Mouse (Mus musculus): Measurements from ENCODE around the gene Mamstr. TPM values are rescaled to one million over a fixed set of nuclear protein-coding genes. Genes with fewer than 3 reads are reported as not detected.

Mamstr gene
- polyA plus RNA-seq, 1 experiment from 2014 or later = 8.1 TPM

GRCm38 (mm10) chr7:45683396-45684050 lies 43.7 kb downstream of the Mamstr start, which contains the start of gene Ntn5:
Gene Ntn5 (plus strand): TSS chr7:45684022.
- TF ChIP-seq CTCF (IDR thresholded peaks at IDR 0.05; ENCODE audit: low read depth) = no peak
- Histone ChIP-seq H3K27me3 (ENCODE audit: insufficient read depth, low read length) (no peaks in the 10 kb centered on the region), H3K4me3 (ENCODE audit: low read depth, low read length) (no peak within 1 kb of the TSS), H3K27ac (ENCODE audit: low read depth) (no peak within 1 kb of the TSS), H3K9ac (no peak within 1 kb of the TSS; the same call in 1 of the 2 replicates), H3K9me3 (ENCODE audit: low read depth, low read length) (no peaks in the 10 kb centered on the region), H3K4me1 (ENCODE audit: insufficient read depth) (peaks cover 7% of the 10 kb centered on the region; the same call in 1 of the 2 replicates), H3K36me3 (ENCODE audit: insufficient read depth) (no peaks in the 10 kb centered on the region), H3K4me2 (no peak within 1 kb of the TSS)
- 72% methylated on average over 7 of the region's 7 CpGs for WGBS
- ATAC-seq (ENCODE audit: insufficient read depth) (no peak), DNase-seq (no peak)

- H3K4me2 ChIP-seq = no peak overlapping the region
- H3K9ac ChIP-seq = no peak overlapping the region
- H3K36me3 ChIP-seq (ENCODE audit: insufficient read depth) = no peaks in the 10 kb centered on the region
- H3K27me3 ChIP-seq (ENCODE audit: insufficient read depth, low read length) = no peaks in the 10 kb centered on the region
- no peaks in the 10 kb centered on the region for H3K9me3 ChIP-seq (ENCODE audit: low read depth, low read length)
- no peak for ATAC-seq (ENCODE audit: insufficient read depth)
- no peak overlapping the region for H3K4me3 ChIP-seq (ENCODE audit: low read depth, low read length)
- no peak for DNase-seq
- H3K4me1 ChIP-seq (ENCODE audit: insufficient read depth) = peaks cover 7% of the 10 kb centered on the region; the same call in 1 of the 2 replicates
- WGBS = 26% methylated on average over 10 of the region's 10 CpGs
- H3K27ac ChIP-seq (ENCODE audit: low read depth) = no peak overlapping the region
- TF ChIP-seq CTCF (IDR thresholded peaks at IDR 0.05; ENCODE audit: low read depth) = no peak
Measured at GRCm38 (mm10) chr7:45685811-45686210, 46.0 kb downstream of the Mamstr start.

DNA sequence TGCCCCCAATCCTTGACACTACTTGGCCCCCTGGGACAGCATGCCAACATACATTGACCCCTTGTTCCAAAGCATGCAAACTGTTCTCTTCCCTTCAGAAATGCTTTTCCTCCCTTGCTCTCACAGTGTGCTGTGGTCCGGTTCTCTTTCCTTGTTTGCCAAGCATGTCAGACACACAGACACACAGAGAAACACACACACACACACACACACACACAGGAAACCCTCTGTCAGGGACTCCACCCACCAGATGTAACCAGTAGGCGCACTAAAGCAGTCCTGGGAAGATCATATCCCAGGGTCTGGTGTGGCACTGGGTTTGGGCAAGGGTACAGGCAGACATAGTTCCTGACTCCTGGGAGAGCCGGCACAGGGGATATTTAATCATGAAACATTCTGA lies 47.1 kb downstream of the Mamstr start:
- Histone ChIP-seq H3K36me3 (ENCODE audit: insufficient read depth) (no peaks in the 10 kb centered on the region), H3K27ac (ENCODE audit: low read depth) (no peak overlapping the region), H3K4me2 (no peak overlapping the region), H3K9me3 (ENCODE audit: low read depth, low read length) (no peaks in the 10 kb centered on the region), H3K9ac (no peak overlapping the region), H3K4me3 (ENCODE audit: low read depth, low read length) (no peak overlapping the region), H3K27me3 (ENCODE audit: insufficient read depth, low read length) (no peaks in the 10 kb centered on the region), H3K4me1 (ENCODE audit: insufficient read depth) (peaks cover 7% of the 10 kb centered on the region; the same call in 1 of the 2 replicates)
- TF ChIP-seq CTCF (IDR thresholded peaks at IDR 0.05; ENCODE audit: low read depth) = no peak
- ATAC-seq (ENCODE audit: insufficient read depth) (no peak), DNase-seq (no peak)
- WGBS = 52% methylated on average over 3 of the region's 3 CpGs

DNA sequence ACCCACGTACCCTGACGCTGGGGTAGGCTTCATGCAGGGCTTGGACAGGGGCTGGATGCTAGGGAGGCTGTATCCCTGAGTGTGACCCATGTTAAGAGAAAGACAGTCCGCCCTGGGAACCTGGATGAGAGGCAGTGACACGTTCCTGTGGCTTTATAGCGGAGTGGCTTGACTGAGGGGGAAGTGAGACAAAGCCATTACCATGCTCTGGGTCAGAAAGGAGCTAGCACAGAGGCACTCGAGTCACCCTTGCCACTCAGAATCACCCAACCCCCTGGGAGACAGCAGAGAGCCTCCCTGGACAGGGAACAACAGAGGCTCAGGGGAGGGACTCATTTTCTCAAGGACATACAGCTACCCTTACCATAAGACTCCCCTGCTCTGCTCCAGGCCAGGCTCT lies 49.3 kb downstream of the Mamstr start:
- 56% methylated on average over 6 of the region's 6 CpGs for WGBS
- H3K27ac ChIP-seq (ENCODE audit: low read depth) = no peak overlapping the region

GRCm38 (mm10) chr7:45689800-45690199 lies 50.0 kb downstream of the Mamstr start:
- Histone ChIP-seq H3K4me2 (no peak overlapping the region), H3K27me3 (ENCODE audit: insufficient read depth, low read length) (no peaks in the 10 kb centered on the region), H3K9ac (no peak overlapping the region), H3K4me3 (ENCODE audit: low read depth, low read length) (no peak overlapping the region), H3K4me1 (ENCODE audit: insufficient read depth) (no peaks in the 10 kb centered on the region), H3K36me3 (ENCODE audit: insufficient read depth) (no peaks in the 10 kb centered on the region), H3K27ac (ENCODE audit: low read depth) (no peak overlapping the region), H3K9me3 (ENCODE audit: low read depth, low read length) (no peaks in the 10 kb centered on the region)
- ATAC-seq (ENCODE audit: insufficient read depth) (no peak), DNase-seq (no peak)
- 53% methylated on average over 11 of the region's 11 CpGs for WGBS
- TF ChIP-seq CTCF (IDR thresholded peaks at IDR 0.05; ENCODE audit: low read depth) = no peak

More for the DNA sequence above, 49.3 kb downstream of the Mamstr start:
- H3K9ac ChIP-seq = no peak overlapping the region
- H3K36me3 ChIP-seq (ENCODE audit: insufficient read depth) = no peaks in the 10 kb centered on the region
- no peaks in the 10 kb centered on the region for H3K4me1 ChIP-seq (ENCODE audit: insufficient read depth)
- no peak overlapping the region for H3K4me3 ChIP-seq (ENCODE audit: low read depth, low read length)
- no peak for TF ChIP-seq CTCF (IDR thresholded peaks at IDR 0.05; ENCODE audit: low read depth)
- ATAC-seq (ENCODE audit: insufficient read depth) = no peak
- H3K4me2 ChIP-seq = no peak overlapping the region
- no peaks in the 10 kb centered on the region for H3K27me3 ChIP-seq (ENCODE audit: insufficient read depth, low read length)
- H3K9me3 ChIP-seq (ENCODE audit: low read depth, low read length) = no peaks in the 10 kb centered on the region
- no peak for DNase-seq

DNA sequence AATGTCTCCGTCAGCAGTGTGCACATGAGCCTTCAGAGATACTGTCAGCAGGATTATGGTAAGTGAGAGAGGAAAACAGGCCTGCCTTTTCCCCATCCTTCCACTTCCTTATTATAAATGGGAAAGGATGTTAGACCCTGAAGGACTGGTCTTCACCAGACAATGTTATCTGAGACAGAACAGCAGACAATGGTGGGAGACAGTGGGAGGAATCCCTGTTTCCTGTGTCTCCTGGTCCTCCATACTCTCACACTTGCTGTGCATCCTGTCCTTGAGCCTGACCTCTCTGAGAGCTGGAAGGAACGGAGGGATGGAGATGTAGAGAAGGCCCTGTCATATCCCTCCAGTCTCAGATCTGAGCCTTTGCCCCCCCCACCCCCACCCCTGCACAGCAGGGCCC lies 52.6 kb downstream of the Mamstr start:
- TF ChIP-seq CTCF (IDR thresholded peaks at IDR 0.05; ENCODE audit: low read depth) = no peak
- ATAC-seq (ENCODE audit: insufficient read depth) (no peak), DNase-seq (no peak)
- Histone ChIP-seq H3K4me1 (ENCODE audit: insufficient read depth) (no peaks in the 10 kb centered on the region), H3K9me3 (ENCODE audit: low read depth, low read length) (no peaks in the 10 kb centered on the region), H3K27ac (ENCODE audit: low read depth) (no peak overlapping the region), H3K9ac (no peak overlapping the region), H3K4me2 (no peak overlapping the region), H3K4me3 (ENCODE audit: low read depth, low read length) (no peak overlapping the region), H3K36me3 (ENCODE audit: insufficient read depth) (no peaks in the 10 kb centered on the region), H3K27me3 (ENCODE audit: insufficient read depth, low read length) (no peaks in the 10 kb centered on the region)
- 63% methylated on average over 2 of the region's 2 CpGs for WGBS

DNA sequence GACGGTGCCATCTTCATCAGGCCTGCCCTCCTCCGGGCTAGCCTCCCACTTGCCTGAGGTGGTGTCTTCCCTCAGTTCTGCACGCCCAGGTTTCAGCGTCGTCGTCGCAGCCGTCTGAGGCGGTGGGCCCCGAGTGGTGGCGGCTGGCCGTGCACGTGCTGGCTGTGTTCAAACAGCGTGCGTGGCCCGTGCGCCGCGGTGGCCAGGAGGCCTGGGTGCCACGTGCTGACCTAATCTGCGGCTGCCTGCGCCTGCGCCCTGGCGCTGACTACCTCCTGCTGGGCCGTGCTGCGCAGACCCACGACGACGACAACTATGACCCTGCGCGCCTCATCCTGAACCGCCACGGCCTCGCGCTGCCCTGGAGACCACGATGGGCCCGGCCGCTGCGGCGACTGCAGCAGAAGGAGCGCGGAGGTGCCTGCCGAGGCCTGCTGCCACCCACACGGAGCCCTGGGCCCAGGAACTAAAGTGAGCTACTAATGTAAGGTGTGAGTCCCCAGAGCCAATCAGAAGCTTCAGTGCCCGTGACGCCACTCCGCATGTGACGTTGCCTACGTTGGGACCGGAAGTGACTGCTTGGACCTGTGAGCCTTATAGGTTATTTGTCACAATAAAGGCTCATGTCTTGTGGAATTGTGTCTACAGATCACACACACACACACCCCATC lies 54.3 kb downstream of the Mamstr start, which contains the start of gene Sec1:
TSS of gene Sec1 (minus strand) at position 482 of the 671 bp plus-strand sequence.
- no peaks in the 10 kb centered on the region for H3K9me3 ChIP-seq (ENCODE audit: low read depth, low read length)
- no peak within 1 kb of the TSS for H3K4me3 ChIP-seq (ENCODE audit: low read depth, low read length)
- no peak within 1 kb of the TSS for H3K9ac ChIP-seq
- H3K27ac ChIP-seq (ENCODE audit: low read depth) = no peak within 1 kb of the TSS
- ATAC-seq (ENCODE audit: insufficient read depth) (no peak; the same call in 1 of the 2 replicates), DNase-seq (no peak)
- no peak within 1 kb of the TSS for H3K4me2 ChIP-seq
- 86% methylated on average over 50 of the region's 50 CpGs for WGBS
- no peaks in the 10 kb centered on the region for H3K4me1 ChIP-seq (ENCODE audit: insufficient read depth)
- no peaks in the 10 kb centered on the region for H3K36me3 ChIP-seq (ENCODE audit: insufficient read depth)
- peaks cover 8% of the 10 kb centered on the region for H3K27me3 ChIP-seq (ENCODE audit: insufficient read depth, low read length)
- no peak for TF ChIP-seq CTCF (IDR thresholded peaks at IDR 0.05; ENCODE audit: low read depth)

Measured in lung, embryonic 14.5 days (tissue).